Mouse (Mus musculus): ENCODE results near the gene Acly.

Acly gene

DNA sequence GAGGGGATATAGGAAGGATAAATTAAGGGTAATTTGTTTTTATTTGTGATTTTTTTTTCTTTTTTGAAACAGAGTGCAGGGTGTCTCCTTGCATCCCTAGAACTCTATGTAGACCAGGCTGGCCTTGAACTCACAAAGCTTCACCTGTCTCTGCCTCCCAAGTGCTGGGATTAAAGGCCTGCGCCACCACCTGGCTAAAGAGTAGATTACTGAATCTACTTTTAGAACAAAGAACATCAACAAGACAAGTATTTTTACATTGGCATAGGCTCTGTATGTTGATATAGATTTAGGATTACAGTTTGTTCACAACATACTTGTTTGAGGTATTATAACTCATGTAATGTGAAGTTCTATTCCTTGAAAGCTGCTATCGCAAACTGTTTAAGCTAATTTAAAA is 17.2 kb downstream of the Acly start:
- DNase-seq (ENCODE audit: low spot score in 2 of 2) = no peak

GRCm38 (mm10) chr11:100505997-100506396 is 21.8 kb downstream of the Acly start:
- DNase-seq (ENCODE audit: low spot score in 2 of 2) = no peak

GRCm38 (mm10) chr11:100504990-100505660 is 22.7 kb downstream of the Acly start:
- no peak for DNase-seq (ENCODE audit: low spot score in 2 of 2)

DNA sequence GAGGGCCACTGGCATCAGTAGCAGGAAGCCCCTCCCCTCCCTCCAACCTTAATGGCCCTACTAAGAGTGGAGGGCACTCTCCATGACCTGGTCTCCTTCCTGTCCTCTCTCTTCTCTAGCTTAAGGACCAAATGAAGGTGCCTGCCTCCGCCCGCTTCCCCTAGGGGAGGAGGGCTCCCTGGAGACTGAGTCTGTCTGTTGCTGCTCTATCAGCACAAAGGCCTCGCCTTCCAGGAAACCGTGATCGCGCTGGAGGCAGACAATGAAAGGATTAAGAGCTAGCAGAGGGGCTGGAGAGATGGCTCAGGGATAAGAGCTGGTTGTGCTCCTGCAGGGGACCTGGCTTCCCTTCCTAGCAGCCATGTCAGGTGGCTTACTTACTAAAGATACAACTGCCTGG is 26.5 kb downstream of the Acly start:
- DNase-seq (ENCODE audit: low spot score in 2 of 2) = no peak

- no peak for DNase-seq (ENCODE audit: low spot score in 2 of 2)
These were observed 27.1 kb downstream of the Acly start for GRCm38 (mm10) chr11:100500651-100501050.

DNA sequence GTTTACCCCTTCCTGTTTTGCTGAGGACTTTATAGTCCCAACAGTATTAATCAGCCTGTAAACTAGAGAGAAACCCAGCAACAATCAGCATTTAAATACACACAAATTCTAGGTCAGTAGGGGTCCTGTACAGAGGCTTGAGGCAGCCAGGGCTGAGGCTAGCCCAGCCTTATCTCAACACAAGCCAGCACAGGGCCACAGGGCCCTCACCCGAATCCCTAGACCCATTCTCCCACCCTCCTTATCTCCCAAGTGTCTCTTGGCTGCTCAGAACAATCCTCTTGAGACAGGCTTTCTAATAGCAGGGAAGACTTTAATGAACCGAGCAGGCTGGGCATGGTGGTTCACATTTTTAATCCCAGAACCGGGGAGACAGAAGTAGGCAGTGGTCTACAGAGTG is 27.6 kb downstream of the Acly start:
- no peak for DNase-seq (ENCODE audit: low spot score in 2 of 2)

GRCm38 (mm10) chr11:100493771-100494170 is 34.0 kb downstream of the Acly start:
- DNase-seq (ENCODE audit: low spot score in 2 of 2) = no peak

GRCm38 (mm10) chr11:100490951-100491350 is 36.8 kb downstream of the Acly start:
- no peak for DNase-seq (ENCODE audit: low spot score in 2 of 2)

GRCm38 (mm10) chr11:100485801-100486538 is 41.8 kb downstream of the Acly start:
- DNase-seq (ENCODE audit: low spot score in 2 of 2) = peak in 1 of 2 experiments; percentile 21

DNA sequence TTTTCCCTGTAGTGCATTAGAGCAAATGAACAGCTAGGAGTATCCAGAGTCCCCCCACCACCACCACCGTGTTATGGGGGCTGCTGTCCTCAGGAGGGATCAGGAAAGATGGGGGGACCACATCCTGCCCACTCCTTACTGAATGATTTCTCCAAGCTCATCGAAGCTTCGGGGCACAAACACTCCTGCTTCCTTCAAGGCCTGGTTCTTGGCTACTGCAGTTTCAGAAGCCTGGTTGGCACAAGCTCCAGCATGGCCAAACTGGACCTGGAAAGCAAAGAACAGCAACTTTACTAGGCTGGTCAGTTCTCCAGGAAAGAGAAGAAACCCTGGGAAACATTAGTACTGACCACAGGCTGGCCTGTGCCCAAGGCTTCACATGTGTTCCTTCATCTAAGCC is 43.3 kb downstream of the Acly start:
- no peak for DNase-seq (ENCODE audit: low spot score in 2 of 2)

GRCm38 (mm10) chr11:100479152-100479551 is 48.6 kb downstream of the Acly start:
- DNase-seq (ENCODE audit: low spot score in 2 of 2) = no peak

- no peak for DNase-seq (ENCODE audit: low spot score in 2 of 2)
These were observed 51.5 kb downstream of the Acly start for GRCm38 (mm10) chr11:100476281-100476680.

- no peak for DNase-seq (ENCODE audit: low spot score in 2 of 2)
These were observed 54.9 kb downstream of the Acly start for GRCm38 (mm10) chr11:100472935-100473295.

GRCm38 (mm10) chr11:100472197-100472934 is 55.4 kb downstream of the Acly start, which contains the start of gene Klhl11:
TSS of gene Klhl11 (minus strand) at chr11:100472741.
- DNase-seq (ENCODE audit: low spot score in 2 of 2) = peak; percentile 81 to 89

DNA sequence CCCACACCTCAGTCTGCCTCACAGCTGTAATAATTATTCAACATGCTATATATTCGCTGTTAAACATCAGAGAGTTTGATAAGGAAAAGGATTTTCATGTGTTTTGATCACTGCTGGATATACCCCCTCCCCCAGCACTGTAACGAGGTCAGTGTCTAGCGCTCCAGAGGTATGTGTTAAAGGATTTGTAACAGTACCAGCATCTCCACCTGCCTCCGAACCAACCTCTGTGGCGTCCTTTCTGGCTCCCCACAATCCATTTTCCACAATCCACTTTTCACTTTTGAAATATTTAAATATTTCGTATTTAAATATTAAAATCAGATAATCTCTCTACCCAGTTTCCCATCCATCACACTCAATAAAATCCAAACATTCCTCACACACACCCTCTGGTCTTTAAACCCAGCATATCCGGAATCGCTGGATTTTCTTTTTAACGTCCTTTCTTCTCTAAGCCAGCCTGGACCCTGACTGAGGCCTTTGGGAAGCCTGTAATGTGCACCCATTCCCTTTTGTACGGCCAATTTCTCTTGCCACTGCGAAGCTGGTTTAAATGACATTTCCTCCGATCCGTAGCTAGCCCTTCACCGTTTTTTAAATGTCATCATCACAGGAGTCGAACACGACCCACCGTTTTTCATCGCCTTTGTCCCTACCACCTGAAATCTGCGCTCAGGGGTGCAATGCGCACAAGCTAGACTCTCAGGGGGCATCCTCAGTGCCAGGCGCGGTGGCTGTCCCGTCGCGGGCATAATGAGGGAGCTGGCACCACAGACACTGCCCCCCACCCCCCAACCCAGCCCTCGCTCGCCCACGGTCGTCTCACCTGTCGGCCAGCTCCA is 56.2 kb downstream of the Acly start:
- peak in 1 of 2 experiments; percentile 15 for DNase-seq (ENCODE audit: low spot score in 2 of 2)

DNA sequence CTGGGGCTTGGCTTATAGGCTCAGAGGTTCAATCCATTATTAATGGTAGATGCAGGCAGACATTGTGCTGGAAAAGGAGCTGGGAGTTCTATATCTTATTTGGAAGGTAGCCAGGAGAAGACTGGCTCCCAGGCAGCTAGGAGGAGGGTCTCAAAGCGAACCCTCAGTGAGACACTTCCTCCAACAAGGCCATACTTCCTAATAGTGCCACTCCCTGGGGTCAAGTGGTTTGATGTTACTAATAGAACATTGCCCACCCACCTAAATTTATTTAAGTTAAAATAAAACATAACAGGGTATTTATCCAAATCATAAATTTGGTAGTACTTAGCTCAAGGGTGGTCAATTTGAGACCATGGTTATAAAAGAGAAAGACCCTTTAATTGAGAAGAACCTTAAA is 62.0 kb downstream of the Acly start:
- no peak for DNase-seq (ENCODE audit: low spot score in 2 of 2)

- no peak for DNase-seq (ENCODE audit: low spot score in 2 of 2)
These were observed 62.5 kb downstream of the Acly start for GRCm38 (mm10) chr11:100465229-100465792.

DNA sequence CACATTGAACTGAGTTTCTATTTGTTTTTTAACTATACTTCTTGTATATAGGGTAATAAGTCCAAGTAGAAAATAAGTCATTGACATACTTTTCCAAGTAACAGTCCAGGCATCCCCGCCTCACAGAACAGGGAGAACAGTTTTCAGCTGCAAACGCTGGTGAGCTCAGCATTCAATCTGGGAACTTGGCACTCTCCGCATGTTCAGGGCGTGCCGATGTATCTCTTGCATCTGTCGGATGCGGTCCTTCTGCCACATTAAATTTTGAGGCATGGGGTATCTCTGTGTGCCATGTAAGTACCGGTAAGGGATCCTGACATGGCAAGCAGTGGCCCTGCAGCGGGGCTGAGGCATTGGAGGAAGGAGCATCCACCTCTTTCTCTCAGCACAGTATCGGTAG is 65.1 kb downstream of the Acly start:
- DNase-seq (ENCODE audit: low spot score in 2 of 2) = no peak

GRCm38 (mm10) chr11:100457711-100458110 is 70.1 kb downstream of the Acly start:
- DNase-seq (ENCODE audit: low spot score in 2 of 2) = no peak

DNA sequence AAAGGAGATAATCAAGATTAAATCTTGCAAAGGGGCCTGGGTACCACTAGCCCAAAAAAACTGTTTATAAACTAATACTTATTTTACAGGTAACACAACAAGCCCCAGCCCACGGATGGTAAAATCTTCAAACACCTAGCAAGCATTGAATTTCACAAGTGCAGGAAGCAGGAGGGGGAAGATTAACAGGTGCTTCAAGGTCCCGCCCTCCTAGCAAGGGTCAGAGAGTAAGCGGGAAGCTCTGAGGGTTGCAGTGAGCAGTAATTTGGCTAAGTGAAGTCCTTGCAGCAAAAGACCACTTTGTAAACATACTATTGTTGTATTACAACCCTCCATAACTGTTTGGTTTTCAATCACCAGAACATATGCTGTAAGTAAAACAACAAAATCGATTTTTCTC is 70.6 kb downstream of the Acly start:
- no peak for DNase-seq (ENCODE audit: low spot score in 2 of 2)

DNA sequence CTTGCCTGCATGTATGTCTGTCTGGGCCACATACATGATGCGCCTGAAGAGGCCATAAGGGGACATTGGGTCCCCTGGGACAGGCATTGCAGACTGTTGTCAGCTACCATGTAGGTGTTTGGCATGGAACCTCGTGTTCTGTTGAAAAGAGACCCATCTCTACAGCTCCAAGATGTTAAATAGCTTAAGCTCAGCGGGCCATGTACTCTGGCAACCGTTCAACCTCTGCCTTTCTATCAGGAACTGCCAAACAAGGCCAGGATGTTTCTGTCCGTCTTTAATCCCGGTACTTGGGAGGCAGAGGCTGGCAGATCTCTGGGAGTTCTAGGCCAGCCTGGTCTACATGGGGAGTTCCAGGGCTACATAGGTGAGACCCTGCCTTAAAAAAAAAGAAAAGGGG is 85.2 kb downstream of the Acly start:
- DNase-seq (ENCODE audit: low spot score in 2 of 2) = no peak

Data from thymus, postnatal 10 days (tissue).